Mouse (Mus musculus): ENCODE data around the gene Gm14085. TPM values are rescaled to one million over a fixed set of nuclear protein-coding genes. Genes with fewer than 3 reads are reported as not detected.
A peak's percentile ranks its signal among the peaks of the same experiment; 100 is the strongest.

Gene Gm14085
- polyA plus RNA-seq, 1 experiment = 3.1 TPM

DNA sequence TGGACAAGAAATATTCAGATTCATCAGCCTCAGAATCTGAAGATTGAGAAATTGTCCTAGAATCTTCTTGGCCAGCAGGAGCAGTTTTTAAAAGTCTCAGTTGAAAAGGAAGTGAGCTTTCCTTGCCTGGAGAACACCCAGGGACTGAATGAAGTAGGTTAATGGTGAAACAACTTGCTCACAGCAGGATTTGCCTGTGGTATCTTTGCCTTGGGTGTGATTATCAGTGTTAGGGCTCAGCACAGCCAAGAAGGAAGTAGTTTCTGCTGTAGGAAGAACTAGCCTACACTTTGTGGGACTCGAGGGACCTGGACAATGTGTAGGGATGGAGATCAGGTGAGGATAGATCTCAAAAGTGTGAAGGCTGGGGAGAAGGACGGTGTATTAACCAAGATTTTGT, 49.9 kb downstream of the Gm14085 start:
- no peak overlapping the region for H3K4me3 ChIP-seq (ENCODE audit: extremely low read depth, insufficient read depth, insufficient read length)
- TF ChIP-seq POLR2A (IDR thresholded peaks at IDR 0.05; ENCODE audit: low read depth, low read length) (no peak), CTCF (IDR thresholded peaks at IDR 0.05; ENCODE audit: extremely low read depth, insufficient read depth, insufficient read length, insufficient replicate concordance) (no peak)
- 73% methylated on average over 2 of the region's 2 CpGs for WGBS
- no peaks in the 10 kb centered on the region for H3K36me3 ChIP-seq (ENCODE audit: control insufficient read depth, insufficient read depth, low read length)
- H3K27ac ChIP-seq (ENCODE audit: insufficient read depth, low read length) = no peak overlapping the region
- DNase-seq (ENCODE audit: low read depth in 1 of 2, low spot score in 2 of 2) = no peak
- no peaks in the 10 kb centered on the region for H3K27me3 ChIP-seq (ENCODE audit: control insufficient read depth, insufficient read depth, low read length)
- H3K4me1 ChIP-seq (ENCODE audit: control insufficient read depth, insufficient read depth, insufficient read length) = no peaks in the 10 kb centered on the region

DNA sequence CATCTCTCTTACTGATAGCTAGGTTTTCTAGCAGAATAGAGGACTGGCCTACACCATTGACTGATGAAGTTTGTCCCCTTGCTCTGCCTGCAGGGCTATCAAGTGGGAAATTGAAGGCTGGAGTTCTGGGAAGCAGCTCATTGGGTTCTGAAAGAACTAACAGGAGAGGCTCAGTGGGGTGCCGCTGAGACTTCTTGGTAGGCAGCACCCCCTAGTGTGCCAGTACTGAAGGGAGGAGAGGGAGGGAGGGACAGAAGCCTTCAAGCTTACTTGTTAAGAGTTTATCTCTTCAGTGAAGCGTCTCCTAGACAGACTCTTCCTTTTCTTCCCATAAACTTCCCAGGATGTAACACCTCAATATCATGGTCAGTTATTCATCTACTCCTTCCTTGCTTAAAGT, 73.6 kb downstream of the Gm14085 start:
- DNase-seq (ENCODE audit: low read depth in 1 of 2, low spot score in 2 of 2) = peak; percentile 12 to 42

DNA sequence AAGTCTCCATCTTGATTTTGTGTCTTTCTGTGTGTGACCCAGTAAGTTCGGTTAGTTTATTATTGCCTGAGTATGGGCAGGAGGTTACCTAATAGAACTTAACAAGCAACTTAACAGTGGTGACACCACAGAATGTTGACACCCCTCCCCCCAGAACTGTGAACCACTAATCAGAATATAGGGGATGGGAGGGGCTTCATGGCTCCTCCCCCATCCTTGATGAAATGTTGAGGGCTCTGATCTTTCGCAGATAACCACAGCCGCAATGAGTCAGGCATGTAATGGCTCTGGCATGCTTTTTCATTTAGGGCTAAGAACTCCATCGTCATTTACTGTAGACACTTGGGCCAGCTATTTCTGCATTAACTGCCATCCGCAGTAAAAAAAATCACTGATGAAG, 76.5 kb downstream of the Gm14085 start:
- Histone ChIP-seq H3K36me3 (ENCODE audit: control insufficient read depth, insufficient read depth, low read length) (no peaks in the 10 kb centered on the region), H3K27ac (ENCODE audit: insufficient read depth, low read length) (no peak overlapping the region), H3K4me1 (ENCODE audit: control insufficient read depth, insufficient read depth, insufficient read length) (no peaks in the 10 kb centered on the region), H3K27me3 (ENCODE audit: control insufficient read depth, insufficient read depth, low read length) (no peaks in the 10 kb centered on the region), H3K4me3 (ENCODE audit: extremely low read depth, insufficient read depth, insufficient read length) (no peak overlapping the region)
- 72% methylated on average over 5 of the region's 5 CpGs for WGBS
- TF ChIP-seq CTCF (IDR thresholded peaks at IDR 0.05; ENCODE audit: extremely low read depth, insufficient read depth, insufficient read length, insufficient replicate concordance) = no peak
- TF ChIP-seq POLR2A (IDR thresholded peaks at IDR 0.05; ENCODE audit: low read depth, low read length) = no peak
- DNase-seq (ENCODE audit: low read depth in 1 of 2, low spot score in 2 of 2) = no peak

More for the DNA sequence above, 73.6 kb downstream of the Gm14085 start:
- Histone ChIP-seq H3K27me3 (ENCODE audit: control insufficient read depth, insufficient read depth, low read length) (no peaks in the 10 kb centered on the region), H3K4me3 (ENCODE audit: extremely low read depth, insufficient read depth, insufficient read length) (no peak overlapping the region), H3K36me3 (ENCODE audit: control insufficient read depth, insufficient read depth, low read length) (no peaks in the 10 kb centered on the region), H3K27ac (ENCODE audit: insufficient read depth, low read length) (no peak overlapping the region), H3K4me1 (ENCODE audit: control insufficient read depth, insufficient read depth, insufficient read length) (no peaks in the 10 kb centered on the region)
- 18% methylated on average over 2 of the region's 2 CpGs for WGBS
- TF ChIP-seq CTCF (IDR thresholded peaks at IDR 0.05; ENCODE audit: extremely low read depth, insufficient read depth, insufficient read length, insufficient replicate concordance) = peak; percentile 61; the same call in 1 of the 2 replicates
- TF ChIP-seq POLR2A (IDR thresholded peaks at IDR 0.05; ENCODE audit: low read depth, low read length) = no peak

DNA sequence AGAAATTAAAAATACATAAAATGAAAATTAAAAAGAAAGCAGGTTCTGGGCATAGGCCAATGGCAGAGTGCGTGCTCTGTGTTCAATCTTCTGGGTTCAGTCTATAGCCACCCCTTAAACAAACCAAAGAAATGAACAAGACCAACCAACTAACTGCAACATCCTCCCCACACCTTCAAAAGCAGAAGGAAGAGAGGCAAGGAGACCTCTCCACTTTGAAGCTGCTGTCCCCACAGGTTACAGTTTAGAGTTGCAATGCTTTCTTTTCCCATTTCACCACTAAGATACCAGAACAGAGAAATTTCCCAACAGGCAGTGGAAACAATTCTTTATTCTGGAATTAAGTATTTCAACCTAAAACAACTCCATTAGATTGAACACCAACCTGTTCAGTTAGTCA, 77.5 kb downstream of the Gm14085 start:
- H3K27me3 ChIP-seq (ENCODE audit: control insufficient read depth, insufficient read depth, low read length) = no peaks in the 10 kb centered on the region
- 79% methylated on average over 1 of the region's 1 CpGs for WGBS
- TF ChIP-seq CTCF (IDR thresholded peaks at IDR 0.05; ENCODE audit: extremely low read depth, insufficient read depth, insufficient read length, insufficient replicate concordance) (no peak), POLR2A (IDR thresholded peaks at IDR 0.05; ENCODE audit: low read depth, low read length) (no peak)
- H3K36me3 ChIP-seq (ENCODE audit: control insufficient read depth, insufficient read depth, low read length) = no peaks in the 10 kb centered on the region
- DNase-seq (ENCODE audit: low read depth in 1 of 2, low spot score in 2 of 2) = no peak
- no peak overlapping the region for H3K4me3 ChIP-seq (ENCODE audit: extremely low read depth, insufficient read depth, insufficient read length)
- no peak overlapping the region for H3K27ac ChIP-seq (ENCODE audit: insufficient read depth, low read length)
- H3K4me1 ChIP-seq (ENCODE audit: control insufficient read depth, insufficient read depth, insufficient read length) = no peaks in the 10 kb centered on the region

DNA sequence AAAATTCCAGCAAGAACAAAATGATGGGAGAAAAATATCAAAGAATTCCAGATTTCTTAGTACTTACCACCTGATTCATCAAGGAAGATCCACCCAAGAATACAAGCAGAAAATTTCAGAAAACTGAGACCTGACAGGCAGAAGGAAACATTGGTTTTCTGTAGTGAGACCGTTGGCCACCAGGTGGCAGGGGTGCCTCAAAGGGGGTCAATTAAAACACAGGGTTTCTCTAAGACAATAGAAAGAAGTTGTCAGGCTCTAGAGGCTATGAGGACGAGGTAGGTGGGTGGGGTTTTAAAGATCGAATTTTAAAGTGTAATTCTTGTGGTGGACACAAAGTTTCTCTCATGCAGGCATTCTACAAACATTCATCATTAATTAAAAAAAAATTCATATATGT, 84.7 kb downstream of the Gm14085 start:
- Histone ChIP-seq H3K36me3 (ENCODE audit: control insufficient read depth, insufficient read depth, low read length) (no peaks in the 10 kb centered on the region), H3K4me1 (ENCODE audit: control insufficient read depth, insufficient read depth, insufficient read length) (no peaks in the 10 kb centered on the region), H3K27me3 (ENCODE audit: control insufficient read depth, insufficient read depth, low read length) (no peaks in the 10 kb centered on the region), H3K4me3 (ENCODE audit: extremely low read depth, insufficient read depth, insufficient read length) (no peak overlapping the region), H3K27ac (ENCODE audit: insufficient read depth, low read length) (no peak overlapping the region)
- 6% methylated on average over 3 of the region's 3 CpGs for WGBS
- peak; percentile 68; the same call in 1 of the 2 replicates for TF ChIP-seq CTCF (IDR thresholded peaks at IDR 0.05; ENCODE audit: extremely low read depth, insufficient read depth, insufficient read length, insufficient replicate concordance)
- no peak for TF ChIP-seq POLR2A (IDR thresholded peaks at IDR 0.05; ENCODE audit: low read depth, low read length)
- DNase-seq (ENCODE audit: low read depth in 1 of 2, low spot score in 2 of 2) = peak; percentile 14 to 55

- H3K27me3 ChIP-seq (ENCODE audit: control insufficient read depth, insufficient read depth, low read length) = no peaks in the 10 kb centered on the region
- no peak for DNase-seq (ENCODE audit: low read depth in 1 of 2, low spot score in 2 of 2)
- no peak overlapping the region for H3K4me3 ChIP-seq (ENCODE audit: extremely low read depth, insufficient read depth, insufficient read length)
- no peaks in the 10 kb centered on the region for H3K4me1 ChIP-seq (ENCODE audit: control insufficient read depth, insufficient read depth, insufficient read length)
- no peak for TF ChIP-seq CTCF (IDR thresholded peaks at IDR 0.05; ENCODE audit: extremely low read depth, insufficient read depth, insufficient read length, insufficient replicate concordance)
- no peak for TF ChIP-seq POLR2A (IDR thresholded peaks at IDR 0.05; ENCODE audit: low read depth, low read length)
- no peak overlapping the region for H3K27ac ChIP-seq (ENCODE audit: insufficient read depth, low read length)
- WGBS = 60% methylated on average over 4 of the region's 4 CpGs
- no peaks in the 10 kb centered on the region for H3K36me3 ChIP-seq (ENCODE audit: control insufficient read depth, insufficient read depth, low read length)
These were observed 85.7 kb downstream of the Gm14085 start for GRCm38 (mm10) chr2:122570430-122570829.

DNA sequence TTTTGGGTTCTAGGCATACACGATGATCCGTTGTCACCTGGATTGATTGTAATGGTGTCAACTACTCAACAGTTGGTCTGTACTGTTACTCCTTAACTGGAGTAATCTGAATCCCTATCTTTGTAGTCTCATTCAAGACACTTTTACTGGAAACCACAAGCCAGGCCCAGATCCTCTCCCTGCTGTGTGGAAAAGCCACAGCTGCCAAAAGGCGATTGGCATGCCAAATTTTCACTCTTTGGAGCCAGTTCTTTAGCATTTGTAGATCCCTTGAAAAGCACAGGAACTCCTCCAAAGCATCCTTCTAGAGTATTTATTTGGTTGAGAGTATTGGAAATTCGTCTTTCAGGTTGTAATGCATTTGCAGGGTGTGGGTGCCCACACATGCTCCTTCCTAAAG, 86.6 kb downstream of the Gm14085 start:
- Histone ChIP-seq H3K27me3 (ENCODE audit: control insufficient read depth, insufficient read depth, low read length) (no peaks in the 10 kb centered on the region), H3K4me1 (ENCODE audit: control insufficient read depth, insufficient read depth, insufficient read length) (no peaks in the 10 kb centered on the region), H3K36me3 (ENCODE audit: control insufficient read depth, insufficient read depth, low read length) (no peaks in the 10 kb centered on the region), H3K27ac (ENCODE audit: insufficient read depth, low read length) (no peak overlapping the region), H3K4me3 (ENCODE audit: extremely low read depth, insufficient read depth, insufficient read length) (no peak overlapping the region)
- 81% methylated on average over 4 of the region's 4 CpGs for WGBS
- TF ChIP-seq POLR2A (IDR thresholded peaks at IDR 0.05; ENCODE audit: low read depth, low read length) (no peak), CTCF (IDR thresholded peaks at IDR 0.05; ENCODE audit: extremely low read depth, insufficient read depth, insufficient read length, insufficient replicate concordance) (no peak)
- no peak for DNase-seq (ENCODE audit: low read depth in 1 of 2, low spot score in 2 of 2)
